Mouse (Mus musculus): Measurements from ENCODE around the gene Olfr965.

- no peak for TF ChIP-seq POLR2A (IDR thresholded peaks at IDR 0.05; ENCODE audit: extremely low read depth, insufficient read depth, low read length)
- no peak for TF ChIP-seq CTCF (IDR thresholded peaks at IDR 0.05; ENCODE audit: low read depth, low read length)
Measured at GRCm38 (mm10) chr9:39669723-39670122, 41.4 kb upstream of the Olfr965 start.

Measured in liver, adult 2 months (tissue).